Mouse (Mus musculus) megakaryocyte, embryonic 14.5 days (primary cell): ENCODE results near the gene Ptk6.

ENCODE experiments used
- FLI1 ChIP-seq: IDR thresholded peaks from 2 replicates; pipeline ENCODE4 v1.6.1; 2012; ENCODE audit warnings: low read length, inconsistent platforms, mixed read lengths
- GATA1 ChIP-seq: IDR thresholded peaks from 3 replicates; pipeline ENCODE4 v1.6.1; 2012; ENCODE audit warnings: mixed read lengths, low read length, inconsistent platforms, borderline replicate concordance

- TF ChIP-seq GATA1 (no peak), FLI1 (no peak)
Observed at GRCm38 (mm10) chr2:181154361-181154760, 48.2 kb downstream of the Ptk6 start.
